Mouse (Mus musculus): Measurements from ENCODE around the gene Alcam. TPM values are rescaled to one million over a fixed set of nuclear protein-coding genes. Genes with fewer than 3 reads are reported as not detected.
A peak's percentile ranks its signal among the peaks of the same experiment; 100 is the strongest.

Gene Alcam
- polyA plus RNA-seq, 1 experiment from 2014 or later: 18.2 TPM

GRCm38 (mm10) chr16:52329420-52329819 lies 124.5 kb downstream of the Alcam start:
- DNase-seq (ENCODE audit: low spot score): no peak
- WGBS: 87% methylated on average over 2 of the region's 2 CpGs
- Histone ChIP-seq H3K4me1 (replicated peaks) (no peaks in the 10 kb centered on the region), H3K27me3 (ENCODE audit: insufficient read depth, poor library complexity, severe bottlenecking) (no peaks in the 10 kb centered on the region), H3K36me3 (no peaks in the 10 kb centered on the region), H3K4me3 (no peak overlapping the region), H3K9me3 (no peaks in the 10 kb centered on the region), H3K27ac (no peak overlapping the region)

- H3K4me3 ChIP-seq: no peak overlapping the region
- 53% methylated on average over 1 of the region's 1 CpGs for WGBS
- no peak overlapping the region for H3K27ac ChIP-seq
- H3K4me1 ChIP-seq (replicated peaks): no peaks in the 10 kb centered on the region
- no peaks in the 10 kb centered on the region for H3K9me3 ChIP-seq
- DNase-seq (ENCODE audit: low spot score): no peak
- no peaks in the 10 kb centered on the region for H3K27me3 ChIP-seq (ENCODE audit: insufficient read depth, poor library complexity, severe bottlenecking)
- H3K36me3 ChIP-seq: no peaks in the 10 kb centered on the region
These were observed 134.6 kb downstream of the Alcam start for GRCm38 (mm10) chr16:52319229-52319628.

DNA sequence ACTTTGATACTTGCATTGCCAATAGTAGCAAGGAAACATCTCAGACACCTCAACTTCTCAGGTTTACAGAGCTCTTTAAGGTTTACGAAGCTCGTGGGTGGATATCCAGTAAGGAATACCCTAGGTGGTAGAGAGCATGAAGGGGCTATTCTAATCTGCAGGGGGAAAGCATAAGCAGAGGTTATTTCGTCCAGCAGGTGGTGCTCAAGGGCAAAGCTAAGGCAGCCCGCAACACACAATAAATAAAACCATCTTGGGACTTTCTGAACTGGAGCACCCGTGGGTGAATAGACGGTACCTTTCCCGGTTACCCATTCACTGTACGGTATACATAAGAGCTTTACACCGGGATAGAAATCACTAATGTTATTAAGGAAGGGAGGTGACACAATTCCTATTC lies 142.8 kb downstream of the Alcam start:
- no peaks in the 10 kb centered on the region for H3K27me3 ChIP-seq (ENCODE audit: insufficient read depth, poor library complexity, severe bottlenecking)
- H3K9me3 ChIP-seq: no peaks in the 10 kb centered on the region
- no peak overlapping the region for H3K27ac ChIP-seq
- H3K4me3 ChIP-seq: no peak overlapping the region
- H3K36me3 ChIP-seq: no peaks in the 10 kb centered on the region
- no peaks in the 10 kb centered on the region for H3K4me1 ChIP-seq (replicated peaks)
- WGBS: 29% methylated on average over 9 of the region's 9 CpGs
- DNase-seq (ENCODE audit: low spot score): peak; percentile 58

DNA sequence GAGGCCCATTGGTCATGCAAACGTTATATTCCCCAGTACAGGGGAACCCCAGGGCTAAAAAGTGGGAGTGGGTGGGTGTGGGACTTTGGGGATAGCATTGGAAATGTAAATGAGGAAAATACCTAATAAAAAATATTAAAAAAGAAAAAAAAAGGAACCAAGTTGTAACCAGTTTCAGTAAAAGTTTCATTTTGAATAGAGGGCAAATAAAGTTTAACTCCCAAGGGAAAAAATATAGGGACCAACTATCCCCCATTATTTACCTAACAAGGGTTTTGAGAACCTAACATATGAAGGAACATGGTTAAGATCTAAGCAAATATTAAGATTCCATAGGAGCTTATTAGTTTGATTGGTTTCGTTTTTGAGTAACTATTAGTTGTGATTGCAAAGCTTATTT lies 146.9 kb downstream of the Alcam start:
- 85% methylated on average over 2 of the region's 2 CpGs for WGBS
- H3K36me3 ChIP-seq: no peaks in the 10 kb centered on the region
- no peaks in the 10 kb centered on the region for H3K27me3 ChIP-seq (ENCODE audit: insufficient read depth, poor library complexity, severe bottlenecking)
- no peaks in the 10 kb centered on the region for H3K9me3 ChIP-seq
- H3K27ac ChIP-seq: no peak overlapping the region
- H3K4me1 ChIP-seq (replicated peaks): no peaks in the 10 kb centered on the region
- H3K4me3 ChIP-seq: no peak overlapping the region
- no peak for DNase-seq (ENCODE audit: low spot score)

DNA sequence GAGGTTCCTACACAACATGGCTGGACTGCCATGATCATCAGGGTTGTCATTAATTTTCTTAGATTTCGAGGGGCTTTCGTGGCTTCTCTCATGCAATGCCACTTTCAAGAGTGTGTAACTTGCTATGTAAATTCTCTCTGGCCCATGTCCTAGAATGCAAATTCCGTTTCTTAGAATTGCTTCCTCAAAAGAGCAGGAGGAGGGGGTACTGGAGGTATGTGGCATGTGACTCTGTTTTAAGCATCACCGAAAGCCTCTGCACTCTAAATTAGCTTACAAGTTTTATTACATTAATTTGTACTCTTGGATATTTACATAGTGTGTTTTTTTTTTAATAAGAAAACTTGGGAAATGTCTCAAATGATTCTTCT lies 150.4 kb downstream of the Alcam start:
- no peaks in the 10 kb centered on the region for H3K9me3 ChIP-seq
- no peaks in the 10 kb centered on the region for H3K4me1 ChIP-seq (replicated peaks)
- no peak for DNase-seq (ENCODE audit: low spot score)
- 91% methylated on average over 4 of the region's 4 CpGs for WGBS
- no peaks in the 10 kb centered on the region for H3K27me3 ChIP-seq (ENCODE audit: insufficient read depth, poor library complexity, severe bottlenecking)
- H3K27ac ChIP-seq: no peak overlapping the region
- H3K36me3 ChIP-seq: no peaks in the 10 kb centered on the region
- H3K4me3 ChIP-seq: no peak overlapping the region

GRCm38 (mm10) chr16:52302790-52303531 lies 150.9 kb downstream of the Alcam start:
- WGBS: 95% methylated on average over 9 of the region's 9 CpGs
- Histone ChIP-seq H3K27me3 (ENCODE audit: insufficient read depth, poor library complexity, severe bottlenecking) (no peaks in the 10 kb centered on the region), H3K36me3 (no peaks in the 10 kb centered on the region), H3K9me3 (no peaks in the 10 kb centered on the region), H3K27ac (no peak overlapping the region), H3K4me1 (replicated peaks) (no peaks in the 10 kb centered on the region), H3K4me3 (no peak overlapping the region)
- no peak for DNase-seq (ENCODE audit: low spot score)

DNA sequence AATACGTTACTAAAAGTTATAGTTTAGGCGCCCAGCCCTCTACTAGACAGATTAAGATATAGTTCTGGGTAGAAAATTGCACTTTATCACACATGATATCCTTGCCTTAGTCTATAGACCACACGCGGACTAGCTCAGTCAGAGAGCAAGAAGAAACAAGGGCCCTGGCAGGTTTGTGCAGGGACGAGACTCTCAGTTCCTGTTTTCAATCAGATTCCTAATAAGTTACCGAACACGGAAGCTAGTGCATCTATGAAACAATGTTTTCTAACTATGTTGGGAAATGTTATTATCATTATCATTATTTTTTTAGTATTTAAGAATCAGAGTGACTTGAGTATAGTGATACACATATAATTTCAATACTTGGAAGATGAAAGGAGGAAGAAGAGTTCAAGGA lies 152.1 kb downstream of the Alcam start:
- no peaks in the 10 kb centered on the region; the same call in 1 of the 2 replicates for H3K4me1 ChIP-seq (replicated peaks)
- WGBS: 90% methylated on average over 7 of the region's 7 CpGs
- no peak overlapping the region for H3K27ac ChIP-seq
- no peak overlapping the region for H3K4me3 ChIP-seq
- DNase-seq (ENCODE audit: low spot score): no peak
- no peaks in the 10 kb centered on the region for H3K36me3 ChIP-seq
- H3K9me3 ChIP-seq: no peaks in the 10 kb centered on the region
- no peaks in the 10 kb centered on the region for H3K27me3 ChIP-seq (ENCODE audit: insufficient read depth, poor library complexity, severe bottlenecking)

GRCm38 (mm10) chr16:52296376-52296775 lies 157.5 kb downstream of the Alcam start:
- H3K4me1 ChIP-seq (replicated peaks): peaks cover 3% of the 10 kb centered on the region; the same call in 1 of the 2 replicates
- no peaks in the 10 kb centered on the region for H3K27me3 ChIP-seq (ENCODE audit: insufficient read depth, poor library complexity, severe bottlenecking)
- no peak overlapping the region for H3K4me3 ChIP-seq
- no peaks in the 10 kb centered on the region for H3K9me3 ChIP-seq
- DNase-seq (ENCODE audit: low spot score): no peak
- H3K36me3 ChIP-seq: no peaks in the 10 kb centered on the region
- WGBS: 65% methylated on average over 1 of the region's 1 CpGs
- no peak overlapping the region for H3K27ac ChIP-seq

- H3K9me3 ChIP-seq: no peaks in the 10 kb centered on the region
- no peaks in the 10 kb centered on the region for H3K27me3 ChIP-seq (ENCODE audit: insufficient read depth, poor library complexity, severe bottlenecking)
- H3K4me1 ChIP-seq (replicated peaks): peaks cover 3% of the 10 kb centered on the region; the same call in 1 of the 2 replicates
- no peaks in the 10 kb centered on the region for H3K36me3 ChIP-seq
- no peak overlapping the region for H3K4me3 ChIP-seq
- no peak for DNase-seq (ENCODE audit: low spot score)
- H3K27ac ChIP-seq: no peak overlapping the region
These were observed 158.3 kb downstream of the Alcam start for GRCm38 (mm10) chr16:52295535-52295934.

- peaks cover 3% of the 10 kb centered on the region; the same call in 1 of the 2 replicates for H3K4me1 ChIP-seq (replicated peaks)
- no peak for DNase-seq (ENCODE audit: low spot score)
- H3K27me3 ChIP-seq (ENCODE audit: insufficient read depth, poor library complexity, severe bottlenecking): no peaks in the 10 kb centered on the region
- WGBS: 83% methylated on average over 3 of the region's 3 CpGs
- H3K4me3 ChIP-seq: no peak overlapping the region
- H3K27ac ChIP-seq: no peak overlapping the region
- H3K9me3 ChIP-seq: no peaks in the 10 kb centered on the region
- no peaks in the 10 kb centered on the region for H3K36me3 ChIP-seq
These were observed 161.3 kb downstream of the Alcam start for GRCm38 (mm10) chr16:52292440-52293048.

DNA sequence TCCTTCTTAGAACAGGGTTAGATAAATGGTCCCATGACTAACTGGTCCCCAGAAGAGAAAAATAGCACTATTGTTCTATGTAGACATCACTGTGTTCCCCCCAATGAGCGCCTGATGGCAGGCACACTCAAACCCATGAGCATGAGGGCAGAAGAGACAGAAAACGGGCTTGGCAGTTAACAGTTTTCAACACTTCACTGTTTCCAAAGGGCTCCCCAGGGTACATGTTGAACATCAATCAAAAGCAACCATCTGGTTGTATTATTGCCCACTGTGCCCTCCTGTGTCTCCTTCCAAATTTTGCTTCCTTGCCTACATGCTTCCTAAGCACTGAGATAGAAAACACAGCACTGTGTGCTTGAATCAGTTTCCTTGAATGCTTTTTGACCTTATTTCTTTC lies 173.7 kb downstream of the Alcam start:
- 78% methylated on average over 2 of the region's 2 CpGs for WGBS
- DNase-seq (ENCODE audit: low spot score): no peak

GRCm38 (mm10) chr16:52265066-52265465 lies 188.8 kb downstream of the Alcam start:
- peaks cover 6% of the 10 kb centered on the region; the same call in 1 of the 2 replicates for H3K4me1 ChIP-seq (replicated peaks)
- H3K9me3 ChIP-seq: no peaks in the 10 kb centered on the region
- H3K27ac ChIP-seq: no peak overlapping the region
- no peak for DNase-seq (ENCODE audit: low spot score)
- H3K4me3 ChIP-seq: no peak overlapping the region
- WGBS: 88% methylated on average over 4 of the region's 4 CpGs
- H3K36me3 ChIP-seq: no peaks in the 10 kb centered on the region
- H3K27me3 ChIP-seq (ENCODE audit: insufficient read depth, poor library complexity, severe bottlenecking): no peaks in the 10 kb centered on the region

More for the DNA sequence above, 173.7 kb downstream of the Alcam start:
- Histone ChIP-seq H3K27me3 (ENCODE audit: insufficient read depth, poor library complexity, severe bottlenecking) (no peaks in the 10 kb centered on the region), H3K4me1 (replicated peaks) (no peaks in the 10 kb centered on the region), H3K36me3 (no peaks in the 10 kb centered on the region), H3K27ac (no peak overlapping the region), H3K4me3 (no peak overlapping the region), H3K9me3 (no peaks in the 10 kb centered on the region)

DNA sequence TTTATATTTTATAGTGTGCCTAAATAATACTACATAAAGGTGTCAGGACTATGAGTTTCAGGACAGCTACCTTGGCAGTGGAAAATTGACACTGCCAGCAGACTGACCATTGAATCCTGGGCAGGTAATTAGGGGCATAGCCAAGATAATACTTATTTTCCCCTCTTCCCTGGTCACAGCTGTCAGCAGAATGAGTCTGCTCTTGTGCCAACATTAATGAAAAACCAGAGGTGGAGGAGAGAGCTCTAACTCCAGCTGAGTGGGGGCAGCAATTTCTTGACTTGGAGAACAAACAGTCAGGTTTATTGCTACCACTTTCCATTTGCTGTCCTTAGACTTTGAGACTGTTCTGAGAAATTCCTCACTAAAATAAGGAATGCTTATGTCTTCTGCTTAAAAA lies 190.1 kb downstream of the Alcam start:
- no peak for DNase-seq (ENCODE audit: low spot score)
- Histone ChIP-seq H3K4me1 (replicated peaks) (peaks cover 6% of the 10 kb centered on the region; the same call in 1 of the 2 replicates), H3K9me3 (no peaks in the 10 kb centered on the region), H3K4me3 (no peak overlapping the region), H3K27me3 (ENCODE audit: insufficient read depth, poor library complexity, severe bottlenecking) (no peaks in the 10 kb centered on the region), H3K36me3 (no peaks in the 10 kb centered on the region), H3K27ac (no peak overlapping the region)

Data from hindbrain, embryonic 10.5 days (tissue).